Mouse (Mus musculus) hindbrain, postnatal 0 days (tissue): ENCODE measurements around the gene Cyp4f13. TPM values are rescaled to one million over a fixed set of nuclear protein-coding genes. Genes with fewer than 3 reads are reported as not detected.

Source experiments
- ATAC-seq: fragments of 200-750 bp; cut with Nextera tagmentation; 2 replicates; pipeline ENCODE4 v1.8.0; 2017; ENCODE audit warnings: mild to moderate bottlenecking, moderate TSS enrichment, moderate library complexity
- DNase-seq: peaks from one replicate; pipeline ENCODE4 v3.0.0-alpha.2; 2015; ENCODE audit warnings: low spot score
- H3K27ac ChIP-seq: fragments of 300-500 bp; sonication (generic); 2 replicates; pipeline ENCODE4 v1.5.1; 2014; ENCODE audit warnings: mild to moderate bottlenecking
- H3K27me3 ChIP-seq: fragments of 300-500 bp; sonication (generic); 2 replicates; pipeline ENCODE4 v1.6.1; 2014; ENCODE audit warnings: low read length, mixed read lengths; ENCODE audit not compliant: insufficient read depth
- H3K36me3 ChIP-seq: fragments of 300-500 bp; sonication (generic); 2 replicates; pipeline ENCODE4 v1.6.1; 2014; ENCODE audit warnings: low read length, mixed read lengths; ENCODE audit not compliant: insufficient read depth
- H3K4me1 ChIP-seq: fragments of 300-500 bp; sonication (generic); 2 replicates; pipeline ENCODE4 v1.6.1; 2014; ENCODE audit warnings: antibody characterized with exemption, low read length, mixed read lengths; ENCODE audit not compliant: insufficient read depth
- H3K4me2 ChIP-seq: fragments of 300-500 bp; sonication (generic); 2 replicates; pipeline ENCODE4 v1.6.1; 2014; ENCODE audit warnings: low read depth, mild to moderate bottlenecking, low read length, moderate library complexity, mixed read lengths
- H3K4me3 ChIP-seq: fragments of 300-500 bp; sonication (generic); 2 replicates; pipeline ENCODE4 v1.5.1; 2014; ENCODE audit warnings: low read length
- H3K9ac ChIP-seq: fragments of 300-500 bp; sonication (generic); replicated peaks from 2 replicates; pipeline ENCODE4 v1.6.1; 2014; ENCODE audit warnings: mild to moderate bottlenecking, low read length, moderate library complexity, mixed read lengths
- H3K9me3 ChIP-seq: fragments of 300-500 bp; sonication (generic); 2 replicates; pipeline ENCODE4 v1.6.1; 2016; ENCODE audit warnings: low read length, mixed read lengths
- CTCF ChIP-seq: IDR thresholded peaks from 2 replicates; pipeline ENCODE4 v1.5.1; 2016; ENCODE audit warnings: antibody characterized with exemption, control low read depth, low read depth
- WGBS: fragments of 180-500 bp; shearing (Covaris S2); extraction: QIAGEN DNeasy Blood & Tissue Kit; methylation state at CpG from one replicate; pipeline ENCODE4 v1.1.7; 2014; 5-methylcytosine and 5-hydroxymethylcytosine counted together
- polyA plus RNA-seq: library from polyadenylated mRNA; unstranded; fragments of >200 nt; fragmentation: Nextera tagmentation; extraction: Ambion mirVana; gene quantifications from 2 replicates; pipeline ENCODE4 v1.2.1, GENCODE M21; 2015
- total RNA-seq: library from RNA; depleted of rRNA; stranded (reverse); fragments of >200 nt; gene quantifications from 2 replicates; pipeline ENCODE4 v1.2.3, GENCODE M21; 2014; rRNA removed

The Cyp4f13 gene
- total RNA-seq (9.3 and 15.2 TPM in 2 replicates), polyA plus RNA-seq (11.1 and 16.0 TPM in 2 replicates)

GRCm38 (mm10) chr17:32947215-32947914 is at the start of gene Cyp4f13:
Cyp4f13 (minus strand) TSS chr17:32947402.
- Histone ChIP-seq H3K9me3 (no peaks in the 10 kb centered on the region), H3K4me1 (no peaks in the 10 kb centered on the region), H3K36me3 (no peaks in the 10 kb centered on the region), H3K4me3 (peak within 1 kb of the TSS; percentile 51), H3K9ac (peak within 1 kb of the TSS; percentile 66), H3K4me2 (peak within 1 kb of the TSS; percentile 90), H3K27ac (peak within 1 kb of the TSS; percentile 77), H3K27me3 (no peaks in the 10 kb centered on the region)
- WGBS, result 30% methylated on average over 12 of the region's 12 CpGs
- TF ChIP-seq CTCF, result no peak
- ATAC-seq (peak; percentile 98), DNase-seq (peak; percentile 93)

GRCm38 (mm10) chr17:32992699-32993474 is 45.7 kb upstream of the Cyp4f13 start, which contains the start of gene Zfp952:
Zfp952 (plus strand) TSS chr17:32993129.
- H3K36me3 ChIP-seq, result peaks cover 6% of the 10 kb centered on the region; the same call in 1 of the 2 replicates
- H3K9me3 ChIP-seq, result peaks cover 2% of the 10 kb centered on the region; the same call in 1 of the 2 replicates
- under 1% methylated on average over 21 of the region's 21 CpGs for WGBS
- no peaks in the 10 kb centered on the region for H3K27me3 ChIP-seq
- DNase-seq, result peak; percentile 94
- TF ChIP-seq CTCF, result no peak; the same call in 1 of the 2 replicates
- H3K4me2 ChIP-seq, result peak within 1 kb of the TSS; percentile 83
- peaks cover 10% of the 10 kb centered on the region; the same call in 1 of the 2 replicates for H3K4me1 ChIP-seq
- peak within 1 kb of the TSS; percentile 85 for H3K9ac ChIP-seq
- ATAC-seq, result peak; percentile 99
- H3K27ac ChIP-seq, result peak within 1 kb of the TSS; percentile 93
- peak within 1 kb of the TSS; percentile 80 for H3K4me3 ChIP-seq

- Histone ChIP-seq H3K9ac (peak overlapping the region; percentile 85), H3K36me3 (peaks cover 6% of the 10 kb centered on the region; the same call in 1 of the 2 replicates), H3K27me3 (no peaks in the 10 kb centered on the region), H3K4me1 (peaks cover 10% of the 10 kb centered on the region; the same call in 1 of the 2 replicates), H3K9me3 (peaks cover 2% of the 10 kb centered on the region; the same call in 1 of the 2 replicates), H3K27ac (0 out of 2 replicates have a peak overlapping the region, but pooled peaks have one; percentile 93), H3K4me2 (peak overlapping the region; percentile 83), H3K4me3 (peak overlapping the region; percentile 80)
- no peak for ATAC-seq
- peak; percentile 18 for DNase-seq
- WGBS, result 69% methylated on average over 12 of the region's 12 CpGs
- TF ChIP-seq CTCF, result peak; percentile 31
Observed at GRCm38 (mm10) chr17:32991965-32992698, 44.9 kb upstream of the Cyp4f13 start.

- Histone ChIP-seq H3K4me1 (no peaks in the 10 kb centered on the region), H3K27me3 (no peaks in the 10 kb centered on the region), H3K36me3 (no peaks in the 10 kb centered on the region; the same call in 1 of the 2 replicates), H3K27ac (no peak overlapping the region), H3K9ac (no peak overlapping the region), H3K4me3 (no peak overlapping the region), H3K4me2 (no peak overlapping the region), H3K9me3 (no peaks in the 10 kb centered on the region)
- no peak for ATAC-seq
- no peak for DNase-seq
- WGBS, result 74% methylated on average over 4 of the region's 4 CpGs
- TF ChIP-seq CTCF, result no peak
Observed at GRCm38 (mm10) chr17:32986301-32986700, 39.1 kb upstream of the Cyp4f13 start.

GRCm38 (mm10) chr17:32981361-32981760 is 34.2 kb upstream of the Cyp4f13 start:
- 92% methylated on average over 4 of the region's 4 CpGs for WGBS
- H3K4me1 ChIP-seq, result no peaks in the 10 kb centered on the region
- H3K4me3 ChIP-seq, result no peak overlapping the region
- no peak overlapping the region for H3K9ac ChIP-seq
- DNase-seq (no peak), ATAC-seq (no peak)
- H3K4me2 ChIP-seq, result no peak overlapping the region
- H3K9me3 ChIP-seq, result no peaks in the 10 kb centered on the region
- no peak for TF ChIP-seq CTCF
- H3K27me3 ChIP-seq, result no peaks in the 10 kb centered on the region
- no peak overlapping the region for H3K27ac ChIP-seq
- peaks cover 26% of the 10 kb centered on the region for H3K36me3 ChIP-seq
